Mouse (Mus musculus) lung, adult 2 months (tissue): Measurements from ENCODE around the gene Dpm3.

Source experiments
- CTCF ChIP-seq: fragments of 200-500 bp; IDR thresholded peaks from 2 replicates; pipeline ENCODE4 v1.5.1; 2011; ENCODE audit warnings: mild to moderate bottlenecking, low read length, control low read depth; ENCODE audit not compliant: insufficient read depth
- POLR2A ChIP-seq: fragments of 200-500 bp; IDR thresholded peaks from 2 replicates; pipeline ENCODE4 v1.6.1; 2011; ENCODE audit warnings: low read depth, mild to moderate bottlenecking, control low read depth, low read length, borderline replicate concordance; ENCODE audit errors: extremely low read depth

DNA sequence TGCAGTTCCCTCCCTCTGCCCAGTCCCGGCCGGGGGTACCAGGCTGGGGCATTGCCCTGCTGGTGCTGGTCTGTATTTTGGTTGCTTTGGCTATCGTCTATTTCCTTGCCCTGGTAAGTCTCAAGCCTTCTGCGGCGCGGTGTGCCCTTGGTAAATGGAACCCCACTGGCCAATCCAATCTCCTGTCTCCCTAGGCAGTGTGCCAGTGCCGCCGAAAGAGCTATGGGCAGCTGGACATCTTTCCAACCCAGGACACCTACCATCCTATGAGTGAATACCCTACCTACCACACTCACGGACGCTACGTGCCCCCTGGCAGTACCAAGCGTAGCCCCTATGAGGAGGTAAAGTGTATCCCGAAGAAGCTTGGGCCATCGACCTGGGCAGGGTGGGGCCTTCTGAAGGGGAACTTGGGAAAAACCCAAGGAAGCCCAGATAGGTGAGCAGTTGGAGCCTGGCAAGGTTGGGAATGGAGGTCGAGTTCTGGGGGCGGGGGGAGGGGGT, 27.3 kb upstream of the Dpm3 start:
- TF ChIP-seq POLR2A: no peak
- TF ChIP-seq CTCF: no peak
